17 mouse cellular contexts compared by ENCODE assay signal in genomic region chr15:78491301-78491700, GRCm38 (mm10). TPM values are rescaled to one million over a fixed set of nuclear protein-coding genes. Genes with fewer than 3 reads are reported as not detected.
A peak's percentile ranks its signal among the peaks of the same experiment; 100 is the strongest.
DNase-seq lines count a peak whose midpoint lies in the region; ATAC-seq and TF ChIP-seq lines count a peak whose summit lies in the region.
"Had no signal": no experiment of that assay in that cellular context is flagged by ENCODE, and none has a peak within 500 bp of the region (broad histone marks: within the 10 kb centered on the region; RNA-seq: fewer than 3 reads in every experiment).

No protein-coding gene starts in this region.

- no peak overlapping the region for H3K4me2 ChIP-seq in limb, embryonic 14.5 days (replicated peaks; ENCODE audit: low read depth, low read length, severe bottlenecking)
- H3K4me2 ChIP-seq: embryonic facial prominence, embryonic 12.5 days; forebrain, embryonic 13.5 days; forebrain, embryonic 15.5 days had no signal

- 86% methylated on average over 3 of the region's 3 CpGs for WGBS in limb, embryonic 14.5 days
- 92% methylated on average over 3 of the region's 3 CpGs for WGBS in limb, embryonic 10.5 days

- ATAC-seq in cerebellum, adult (ENCODE audit: insufficient number of reproducible peaks, low FRiP score, low TSS enrichment): no peak
- ATAC-seq in limb, embryonic 14.5 days (ENCODE audit: low FRiP score, low read depth): no peak
- ATAC-seq: forebrain, embryonic 13.5 days; forebrain, embryonic 15.5 days; forebrain, postnatal 0 days had no signal

- no peaks in the 10 kb centered on the region for H3K36me3 ChIP-seq in limb, embryonic 14.5 days (ENCODE audit: control insufficient read depth, insufficient read depth, low read length)
- no peaks in the 10 kb centered on the region for H3K36me3 ChIP-seq in limb, embryonic 10.5 days
- H3K36me3 ChIP-seq: embryonic facial prominence, embryonic 10.5 days; embryonic facial prominence, embryonic 12.5 days; forebrain, embryonic 15.5 days had no signal

- no peak for TF ChIP-seq POLR2A in limb, embryonic 14.5 days (IDR thresholded peaks at IDR 0.05; ENCODE audit: borderline replicate concordance, extremely low read depth, insufficient read depth, insufficient read length)

- 0 out of 2 replicates have a peak overlapping the region, but pooled peaks have one; percentile 7 for H3K9ac ChIP-seq in limb, embryonic 14.5 days (ENCODE audit: low read depth, low read length, severe bottlenecking)
- H3K9ac ChIP-seq: embryonic facial prominence, embryonic 12.5 days; forebrain, embryonic 13.5 days; forebrain, embryonic 15.5 days; forebrain, postnatal 0 days had no signal

- no peaks in the 10 kb centered on the region for H3K9me3 ChIP-seq in limb, embryonic 14.5 days (ENCODE audit: control insufficient read depth, low read length)
- no peaks in the 10 kb centered on the region for H3K9me3 ChIP-seq in limb, embryonic 10.5 days (replicated peaks)
- H3K9me3 ChIP-seq: embryonic facial prominence, embryonic 10.5 days; embryonic facial prominence, embryonic 12.5 days; forebrain, embryonic 13.5 days; forebrain, embryonic 15.5 days had no signal

- no peak overlapping the region for H3K27ac ChIP-seq in limb, embryonic 14.5 days (replicated peaks; ENCODE audit: low read depth, low read length)
- H3K27ac ChIP-seq in limb, embryonic 10.5 days: no peak overlapping the region
- H3K27ac ChIP-seq: embryonic facial prominence, embryonic 10.5 days; embryonic facial prominence, embryonic 12.5 days; forebrain, embryonic 13.5 days; forebrain, embryonic 15.5 days had no signal

- DNase-seq in cerebellum, adult 18-20 months: peak; percentile 56 to 60
- DNase-seq in cerebellum, postnatal 4 days (ENCODE audit: low spot score in 2 of 2): no peak
- peak; percentile 62 for DNase-seq in cerebellum, adult 9-11 months
- no peak for DNase-seq in limb, embryonic 14.5 days (ENCODE audit: low spot score)
- no peak for DNase-seq in limb, embryonic 10.5 days (ENCODE audit: low spot score)
- DNase-seq in right cerebral cortex, postnatal 14 days: no peak
- DNase-seq: adrenal gland, adult 2 months; adrenal gland, postnatal 10 days; adrenal gland, postnatal 25 days; forebrain, postnatal 0 days had no signal

- H3K4me1 ChIP-seq in limb, embryonic 14.5 days (ENCODE audit: control insufficient read depth, insufficient read depth, low read length): peaks cover 5% of the 10 kb centered on the region; the same call in 1 of the 2 replicates
- peaks cover 8% of the 10 kb centered on the region for H3K4me1 ChIP-seq in limb, embryonic 10.5 days
- H3K4me1 ChIP-seq: forebrain, embryonic 13.5 days; forebrain, embryonic 15.5 days had no signal

- no peaks in the 10 kb centered on the region for H3K27me3 ChIP-seq in limb, embryonic 14.5 days (ENCODE audit: control insufficient read depth, insufficient read depth, low read length)
- H3K27me3 ChIP-seq in limb, embryonic 10.5 days (ENCODE audit: low read depth, poor library complexity, severe bottlenecking): no peaks in the 10 kb centered on the region
- H3K27me3 ChIP-seq: embryonic facial prominence, embryonic 12.5 days; forebrain, embryonic 13.5 days; forebrain, embryonic 15.5 days had no signal

- H3K4me3 ChIP-seq in limb, embryonic 14.5 days (replicated peaks; ENCODE audit: low read length): no peak overlapping the region
- H3K4me3 ChIP-seq in limb, embryonic 10.5 days: no peak overlapping the region
- H3K4me3 ChIP-seq: embryonic facial prominence, embryonic 10.5 days; embryonic facial prominence, embryonic 12.5 days; forebrain, embryonic 13.5 days; forebrain, embryonic 15.5 days had no signal

RNA-seq across cellular contexts. Expression of gene Il2rb, which starts 3.8 kb away (rescaled TPM):
- polyA plus RNA-seq in limb, embryonic 14.5 days (2012; rRNA removed): 0.39 and 0.73 TPM in 2 replicates
- 0.15 and 0.33 TPM in 2 replicates for polyA plus RNA-seq in limb, embryonic 14.5 days (2014; fragmentation: Nextera tagmentation; extraction: Ambion mirVana)
- polyA plus RNA-seq in limb, embryonic 10.5 days (2016; fragmentation: Nextera tagmentation; extraction: Ambion mirVana): 0.04 TPM in 1 of 2 replicates, not detected in the other
- polyA plus RNA-seq: embryonic facial prominence, embryonic 10.5 days; forebrain, embryonic 11.5 days; forebrain, embryonic 13.5 days; forebrain, embryonic 15.5 days had no signal

RNA-seq across cellular contexts. Expression of gene Tmprss6, which starts 22.9 kb away (rescaled TPM):
- polyA plus RNA-seq in limb, embryonic 14.5 days (2012; rRNA removed): 0.05 and 0.08 TPM in 2 replicates
- polyA plus RNA-seq in limb, embryonic 14.5 days (2014; fragmentation: Nextera tagmentation; extraction: Ambion mirVana): 0.08 and 0.58 TPM in 2 replicates
- polyA plus RNA-seq in limb, embryonic 10.5 days (2016; fragmentation: Nextera tagmentation; extraction: Ambion mirVana): 0.06 TPM in 1 of 2 replicates, not detected in the other
- polyA plus RNA-seq: forebrain, embryonic 13.5 days had no signal

RNA-seq across cellular contexts. Expression of gene C1qtnf6, which starts 39.9 kb away (rescaled TPM):
- polyA plus RNA-seq in limb, embryonic 14.5 days (2012; rRNA removed): 89.1 and 110 TPM in 2 replicates
- polyA plus RNA-seq in limb, embryonic 14.5 days (2014; fragmentation: Nextera tagmentation; extraction: Ambion mirVana): 59.6 and 60.1 TPM in 2 replicates
- polyA plus RNA-seq in limb, embryonic 10.5 days (2016; fragmentation: Nextera tagmentation; extraction: Ambion mirVana): 10.9 and 14.6 TPM in 2 replicates

RNA-seq across cellular contexts. Expression of gene Sstr3, which starts 53.2 kb away (rescaled TPM):
- polyA plus RNA-seq in limb, embryonic 14.5 days (2012; rRNA removed): 0.05 and 0.08 TPM in 2 replicates
- polyA plus RNA-seq in limb, embryonic 14.5 days (2014; fragmentation: Nextera tagmentation; extraction: Ambion mirVana): not detected in 2 replicates
- polyA plus RNA-seq in limb, embryonic 10.5 days (2016; fragmentation: Nextera tagmentation; extraction: Ambion mirVana): not detected in 2 replicates
- polyA plus RNA-seq: C2C12; embryonic facial prominence, embryonic 10.5 days; embryonic facial prominence, embryonic 12.5 days; forebrain, embryonic 11.5 days had no signal

Comparison
In these comparisons a context has a peak if more than half of its experiments do, and no peak if none do; other contexts are left out.
1. DNase-seq: peak in cerebellum, adult 18-20 months (2 of 2) and cerebellum, adult 9-11 months (single experiment); none in cerebellum, postnatal 4 days (0 of 2), limb, embryonic 14.5 days (single experiment), limb, embryonic 10.5 days (single experiment) and right cerebral cortex, postnatal 14 days (single experiment).